Mouse (Mus musculus) forebrain, embryonic 14.5 days (tissue): ENCODE data around the gene Rsph9. TPM values are rescaled to one million over a fixed set of nuclear protein-coding genes. Genes with fewer than 3 reads are reported as not detected.
A peak's percentile ranks its signal among the peaks of the same experiment; 100 is the strongest.

ENCODE experiments used
- ATAC-seq: fragments of 200-750 bp; cut with Nextera tagmentation; 2 replicates; pipeline ENCODE4 v1.8.0; 2017; ENCODE audit warnings: mild to moderate bottlenecking, moderate library complexity
- DNase-seq: peaks from one replicate; pipeline ENCODE4 v3.0.0-alpha.2; 2015; ENCODE audit warnings: low spot score
- H3K27ac ChIP-seq: fragments of 300-500 bp; sonication (generic); 2 replicates; pipeline ENCODE4 v1.5.1; 2014; ENCODE audit warnings: low read depth, mild to moderate bottlenecking, control low read depth, low read length, moderate library complexity
- H3K27me3 ChIP-seq: fragments of 300-500 bp; sonication (generic); replicated peaks from 2 replicates; pipeline ENCODE4 v1.6.1; 2014; ENCODE audit warnings: low read length, control low read depth, mixed read lengths; ENCODE audit not compliant: control insufficient read depth, insufficient read depth
- H3K36me3 ChIP-seq: fragments of 300-500 bp; sonication (generic); 2 replicates; pipeline ENCODE4 v1.6.1; 2014; ENCODE audit warnings: low read length, control low read depth; ENCODE audit not compliant: control insufficient read depth, insufficient read depth
- H3K4me1 ChIP-seq: fragments of 300-500 bp; sonication (generic); 2 replicates; pipeline ENCODE4 v1.6.1; 2014; ENCODE audit warnings: antibody characterized with exemption, low read length, control low read depth; ENCODE audit not compliant: control insufficient read depth, insufficient read depth
- H3K4me2 ChIP-seq: fragments of 300-500 bp; sonication (generic); 2 replicates; pipeline ENCODE4 v1.6.1; 2014; ENCODE audit warnings: mild to moderate bottlenecking, control low read depth, low read length
- H3K4me3 ChIP-seq: fragments of 300-500 bp; sonication (generic); 2 replicates; pipeline ENCODE4 v1.5.1; 2014; ENCODE audit warnings: low read depth, low read length, control low read depth
- H3K9ac ChIP-seq: fragments of 300-500 bp; sonication (generic); 2 replicates; pipeline ENCODE4 v1.6.1; 2014; ENCODE audit warnings: mild to moderate bottlenecking, low read length, control low read depth, moderate library complexity
- H3K9me3 ChIP-seq: fragments of 300-500 bp; sonication (generic); replicated peaks from 2 replicates; pipeline ENCODE4 v1.6.1; 2016; ENCODE audit warnings: low read length, control low read depth, mixed read lengths; ENCODE audit not compliant: control insufficient read depth
- WGBS: fragments of 180-500 bp; shearing (Covaris S2); extraction: QIAGEN DNeasy Blood & Tissue Kit; methylation state at CpG from one replicate; pipeline ENCODE4 v1.1.7; 2014; 5-methylcytosine and 5-hydroxymethylcytosine counted together
- polyA plus RNA-seq: library from polyadenylated mRNA; unstranded; fragments of >200 nt; fragmentation: Nextera tagmentation; extraction: Ambion mirVana; gene quantifications from 2 replicates; pipeline ENCODE4 v1.2.1, GENCODE M21; 2014

The Rsph9 gene
- polyA plus RNA-seq, 1 experiment from 2014 or later = 46.8 TPM

DNA sequence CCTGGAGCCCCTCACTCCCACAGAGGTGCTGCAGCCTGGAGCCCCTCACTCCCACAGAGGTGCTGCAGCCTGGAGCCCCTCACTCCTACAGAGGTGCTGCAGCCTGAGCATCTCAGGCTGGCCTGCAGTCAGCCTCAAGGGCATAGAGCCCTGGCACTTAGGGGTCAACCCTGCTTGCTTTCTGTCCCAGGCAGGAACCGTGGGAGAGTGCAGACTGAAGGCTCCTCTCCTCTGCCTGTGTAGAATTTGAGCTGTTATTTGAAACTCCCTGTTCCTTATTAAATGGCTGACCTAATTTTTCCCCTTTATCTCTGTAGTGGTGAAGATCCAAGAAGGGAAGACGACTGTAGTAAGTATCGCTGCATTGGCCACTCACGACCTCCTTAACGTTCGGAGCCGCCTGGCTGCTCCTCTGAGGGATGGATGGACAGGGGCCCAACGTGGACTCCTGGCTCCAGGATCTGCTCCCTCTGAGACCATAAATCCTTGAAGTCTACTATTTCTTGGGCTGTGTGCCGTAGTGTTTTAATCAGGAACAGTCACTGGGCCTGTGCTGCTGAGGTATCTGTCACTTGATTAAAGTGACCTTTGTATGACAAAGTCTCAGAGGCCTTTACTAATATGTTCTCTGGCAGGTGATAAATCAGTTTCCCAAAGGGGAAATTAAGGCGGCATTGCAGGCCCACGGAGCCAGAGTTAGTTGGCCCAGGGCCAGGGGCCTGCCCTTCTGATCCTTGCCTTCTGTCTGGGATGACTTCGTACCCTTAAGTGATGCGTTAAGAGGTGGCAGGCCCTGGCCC, 26.2 kb downstream of the Rsph9 start:
- Histone ChIP-seq H3K27ac (no peak overlapping the region), H3K4me2 (no peak overlapping the region), H3K4me1 (no peaks in the 10 kb centered on the region), H3K36me3 (peaks cover 45% of the 10 kb centered on the region), H3K9ac (no peak overlapping the region), H3K27me3 (no peaks in the 10 kb centered on the region), H3K9me3 (no peaks in the 10 kb centered on the region), H3K4me3 (no peak overlapping the region)
- 89% methylated on average over 13 of the region's 13 CpGs for WGBS
- ATAC-seq (no peak), DNase-seq (no peak)

DNA sequence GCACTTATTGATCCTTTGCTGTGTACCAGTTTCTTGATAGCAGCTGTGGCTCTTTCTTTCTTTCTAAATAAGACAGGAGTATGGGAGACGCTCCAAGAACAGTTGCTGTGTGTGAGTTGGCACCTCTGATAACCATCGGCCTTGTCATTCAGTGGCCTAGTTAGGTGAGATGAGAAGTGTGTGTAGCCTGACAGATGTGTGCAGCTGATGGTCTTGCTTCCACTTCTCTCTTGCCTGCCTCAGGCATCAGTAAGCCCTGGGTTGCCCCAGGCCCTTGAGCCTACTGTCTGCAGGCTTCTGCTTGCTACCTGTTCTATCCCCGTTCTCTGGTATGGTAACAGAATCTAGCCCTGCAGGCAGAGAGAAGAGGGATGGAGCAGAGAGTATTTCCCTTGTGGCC, 27.1 kb downstream of the Rsph9 start:
- Histone ChIP-seq H3K27ac (no peak overlapping the region), H3K4me2 (no peak overlapping the region), H3K36me3 (peaks cover 35% of the 10 kb centered on the region), H3K4me3 (no peak overlapping the region), H3K4me1 (no peaks in the 10 kb centered on the region), H3K9me3 (no peaks in the 10 kb centered on the region), H3K9ac (no peak overlapping the region), H3K27me3 (no peaks in the 10 kb centered on the region)
- ATAC-seq (no peak), DNase-seq (no peak)
- 90% methylated on average over 3 of the region's 3 CpGs for whole genome bisulfite sequencing

DNA sequence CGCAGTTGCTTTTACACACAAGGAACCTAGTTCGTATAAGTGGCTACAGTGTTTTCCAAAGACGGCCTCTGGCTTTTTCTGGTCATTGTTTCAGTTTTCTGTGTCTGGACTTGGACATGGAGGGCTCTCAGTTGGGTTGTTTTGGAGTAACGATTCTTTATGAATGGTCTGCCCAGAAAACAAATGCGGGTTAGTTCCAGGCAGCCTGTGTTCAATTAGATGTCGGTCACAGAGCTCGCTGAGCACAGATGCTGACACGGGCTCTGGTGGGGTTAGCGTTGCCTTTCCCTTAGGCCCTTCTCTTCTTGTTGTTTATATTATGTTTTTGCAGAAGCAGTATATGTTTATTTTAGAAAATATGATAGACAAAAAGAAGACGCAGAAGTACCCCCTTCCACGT, 27.9 kb downstream of the Rsph9 start:
- Histone ChIP-seq H3K9me3 (no peaks in the 10 kb centered on the region), H3K27me3 (no peaks in the 10 kb centered on the region), H3K4me1 (peaks cover 3% of the 10 kb centered on the region), H3K4me2 (no peak overlapping the region), H3K36me3 (peaks cover 34% of the 10 kb centered on the region), H3K9ac (peak overlapping the region; percentile 17; the same call in 1 of the 2 replicates), H3K4me3 (no peak overlapping the region), H3K27ac (no peak overlapping the region)
- 85% methylated on average over 11 of the region's 11 CpGs for WGBS
- ATAC-seq = no peak
- DNase-seq = no peak

DNA sequence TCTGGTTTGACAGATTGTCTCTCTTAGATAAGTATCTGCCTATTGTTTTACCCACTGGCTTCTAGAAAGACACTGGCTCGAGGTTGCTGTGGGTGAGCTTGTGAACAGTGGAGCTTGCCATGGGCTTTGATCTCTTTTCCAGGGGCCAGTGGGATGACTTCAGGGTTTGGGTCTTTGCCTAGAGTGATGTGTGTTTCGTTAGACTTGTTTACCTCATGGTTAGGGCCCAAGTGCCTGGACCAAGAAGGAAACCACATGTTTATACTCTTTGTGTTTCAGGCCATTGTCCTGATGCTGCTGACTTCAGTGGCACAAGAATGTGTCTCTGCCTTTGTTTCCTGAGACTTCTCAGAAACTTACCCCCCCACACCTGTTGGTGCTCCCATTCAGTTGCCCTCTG, 28.5 kb downstream of the Rsph9 start:
- Histone ChIP-seq H3K27me3 (no peaks in the 10 kb centered on the region), H3K4me2 (no peak overlapping the region), H3K4me1 (peaks cover 3% of the 10 kb centered on the region), H3K4me3 (no peak overlapping the region), H3K9ac (no peak overlapping the region), H3K27ac (no peak overlapping the region), H3K36me3 (peaks cover 33% of the 10 kb centered on the region), H3K9me3 (no peaks in the 10 kb centered on the region)
- ATAC-seq = no peak
- no peak for DNase-seq
- WGBS = 74% methylated on average over 2 of the region's 2 CpGs

DNA sequence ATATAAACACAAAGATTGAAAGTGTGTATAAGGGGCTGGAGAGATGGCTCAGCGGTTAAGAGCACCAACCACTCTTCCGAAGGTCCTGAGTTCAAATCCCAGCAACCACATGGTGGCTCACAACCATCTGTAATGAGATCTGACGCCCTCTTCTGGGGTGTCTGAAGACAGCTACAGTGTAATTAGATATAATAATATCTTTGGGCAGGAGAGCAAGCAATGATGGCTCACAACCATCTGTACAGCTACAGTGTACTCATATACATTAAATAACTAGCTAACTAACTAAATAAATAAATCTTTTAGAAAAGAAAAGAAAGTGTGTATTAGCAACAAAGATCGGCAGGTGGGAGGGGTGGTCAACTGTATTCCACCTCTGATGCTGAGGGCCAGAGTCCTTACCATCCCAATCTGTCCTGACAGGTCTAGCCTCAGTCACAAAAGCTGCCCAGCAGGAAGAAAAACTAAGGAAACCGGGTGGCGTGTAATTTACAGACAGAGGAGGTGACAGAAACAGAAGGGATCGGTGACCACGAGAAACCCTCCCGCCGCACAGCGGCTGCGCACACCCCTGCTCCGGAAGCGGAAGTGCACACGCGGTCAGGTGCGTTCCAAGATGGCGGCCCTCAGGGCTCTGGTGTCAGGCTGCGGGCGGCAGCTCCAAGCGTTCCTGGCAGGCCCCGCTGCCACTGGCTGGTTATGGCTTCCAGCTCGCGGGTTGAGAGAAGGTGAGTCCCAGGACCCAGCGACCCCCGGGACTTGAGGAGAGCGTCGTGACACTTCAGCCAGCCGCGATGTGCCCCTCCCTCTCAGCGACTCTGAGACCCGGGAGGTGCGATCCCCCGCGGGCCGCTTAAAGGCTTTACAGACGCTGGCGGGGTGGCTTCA, 33.4 kb downstream of the Rsph9 start, which contains the start of gene Mrps18a:
Mrps18a (plus strand) TSS at position 585 of the 888 bp plus-strand sequence.
- peak within 1 kb of the TSS; percentile 79 for H3K9ac ChIP-seq
- ATAC-seq = peak; percentile 97
- no peaks in the 10 kb centered on the region for H3K36me3 ChIP-seq

DNA sequence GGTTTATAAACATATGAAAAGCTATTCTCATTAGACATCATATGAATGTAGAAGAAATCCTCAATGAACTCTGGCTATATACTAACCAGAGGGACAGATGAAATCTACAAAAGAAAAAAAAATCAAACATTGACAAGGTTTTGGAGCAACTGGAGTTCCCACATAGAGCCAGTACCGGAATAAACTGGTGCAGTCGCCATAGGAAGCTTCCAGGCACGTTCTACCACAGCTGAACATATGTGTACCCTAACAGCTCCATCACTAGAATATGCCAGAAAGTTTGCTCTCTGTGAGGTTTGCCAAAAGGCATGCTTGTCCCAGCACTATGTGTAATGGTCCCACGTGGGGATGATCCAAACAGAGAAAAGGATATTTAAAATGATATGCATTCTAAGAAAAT, 35.7 kb downstream of the Rsph9 start:
- Histone ChIP-seq H3K9ac (no peak overlapping the region), H3K4me1 (peaks cover 3% of the 10 kb centered on the region), H3K36me3 (no peaks in the 10 kb centered on the region), H3K4me3 (no peak overlapping the region), H3K27me3 (0 out of 2 replicates have a peak, but pooled peaks cover 9% of the 10 kb centered on the region), H3K4me2 (no peak overlapping the region), H3K27ac (no peak overlapping the region), H3K9me3 (no peaks in the 10 kb centered on the region)
- peak; percentile 29 for DNase-seq
- ATAC-seq = no peak
- WGBS = 74% methylated on average over 4 of the region's 4 CpGs

More for the DNA sequence above, 33.4 kb downstream of the Rsph9 start, which contains the start of gene Mrps18a:
- Histone ChIP-seq H3K27ac (peak within 1 kb of the TSS; percentile 78), H3K4me1 (peaks cover 3% of the 10 kb centered on the region), H3K4me2 (peak within 1 kb of the TSS; percentile 81), H3K4me3 (peak within 1 kb of the TSS; percentile 75), H3K27me3 (0 out of 2 replicates have a peak, but pooled peaks cover 9% of the 10 kb centered on the region), H3K9me3 (no peaks in the 10 kb centered on the region)
- DNase-seq = peak; percentile 93
- WGBS = 6% methylated on average over 38 of the region's 38 CpGs

DNA sequence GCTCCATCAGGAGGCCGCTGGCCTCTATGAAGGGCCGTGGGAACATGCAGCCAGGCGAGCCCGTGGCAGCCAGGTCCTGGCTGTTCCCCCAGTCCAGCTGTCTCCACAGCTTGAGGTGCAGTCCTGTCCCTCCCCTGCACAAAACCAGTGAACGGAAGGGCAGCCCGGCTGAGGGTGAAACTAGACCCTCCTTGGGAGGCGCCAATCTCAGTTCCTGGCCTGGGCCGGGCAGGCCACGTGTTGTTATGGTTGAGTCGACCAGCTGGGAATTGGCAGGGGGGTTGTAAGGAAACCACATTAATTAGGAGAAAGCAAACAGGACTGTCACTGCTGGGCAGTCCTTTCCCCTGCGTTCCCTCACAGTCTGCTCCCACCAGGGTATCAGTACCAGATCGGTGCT, 39.5 kb downstream of the Rsph9 start:
- WGBS = 65% methylated on average over 12 of the region's 12 CpGs
- Histone ChIP-seq H3K27ac (no peak overlapping the region), H3K4me2 (no peak overlapping the region)

DNA sequence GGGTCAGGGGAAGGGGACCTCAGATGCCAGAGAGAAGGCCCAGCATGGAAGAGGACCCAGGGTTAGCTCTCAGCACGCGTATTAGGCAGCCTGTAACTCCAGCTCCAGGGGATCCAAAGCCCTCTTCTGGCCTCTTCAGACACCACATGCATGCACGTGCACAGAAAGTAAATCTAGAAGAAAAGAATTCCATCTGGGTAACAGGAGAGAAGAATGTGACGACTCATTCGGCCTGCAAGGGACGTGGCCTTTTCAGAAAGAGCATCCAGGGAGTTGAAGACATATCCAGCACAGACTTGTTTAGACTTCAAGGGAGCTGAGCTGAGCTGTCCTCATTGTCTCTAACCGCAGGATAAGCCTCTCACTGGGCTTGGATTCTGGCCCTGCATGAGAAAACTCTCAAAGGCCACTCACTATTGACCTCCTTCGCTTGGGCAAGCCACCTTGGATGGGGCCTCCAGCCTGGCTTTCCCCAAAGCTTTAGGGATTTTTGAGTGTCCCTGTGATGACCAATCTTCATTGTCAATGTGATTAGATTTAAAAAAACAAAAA, 41.3 kb downstream of the Rsph9 start:
- Histone ChIP-seq H3K9ac (no peak overlapping the region), H3K4me3 (no peak overlapping the region), H3K36me3 (no peaks in the 10 kb centered on the region), H3K4me2 (no peak overlapping the region), H3K27ac (no peak overlapping the region), H3K4me1 (no peaks in the 10 kb centered on the region), H3K27me3 (no peaks in the 10 kb centered on the region), H3K9me3 (no peaks in the 10 kb centered on the region)
- DNase-seq = no peak
- ATAC-seq = no peak
- WGBS = 50% methylated on average over 8 of the region's 8 CpGs

More for the DNA sequence above, 39.5 kb downstream of the Rsph9 start:
- ATAC-seq = no peak
- H3K36me3 ChIP-seq = no peaks in the 10 kb centered on the region
- no peak overlapping the region for H3K9ac ChIP-seq
- 0 out of 2 replicates have a peak, but pooled peaks cover 7% of the 10 kb centered on the region for H3K27me3 ChIP-seq
- no peak for DNase-seq
- H3K4me3 ChIP-seq = no peak overlapping the region
- no peaks in the 10 kb centered on the region for H3K4me1 ChIP-seq
- H3K9me3 ChIP-seq = no peaks in the 10 kb centered on the region
